Mouse (Mus musculus): Measurements from ENCODE around the gene Coa3.

Coa3 gene

DNA sequence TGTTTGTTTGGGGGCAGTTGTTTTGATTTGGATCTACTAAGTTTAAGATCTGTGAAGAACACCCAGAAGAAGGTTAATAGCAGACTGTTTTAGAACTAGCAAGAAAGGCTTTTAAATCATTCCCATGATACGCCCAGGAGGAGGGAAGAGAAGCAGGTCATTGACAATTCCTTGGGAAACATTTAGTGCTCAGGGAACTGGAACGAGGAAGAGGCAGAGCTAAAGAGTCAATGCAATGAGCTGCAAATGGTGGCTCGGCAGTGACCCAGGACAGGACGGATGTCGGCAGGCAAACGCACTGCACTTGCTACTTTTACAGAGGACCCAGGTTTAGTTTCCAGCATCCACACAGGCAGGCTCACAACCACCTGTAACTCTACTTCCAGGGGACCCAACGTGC lies 1.9 kb upstream of the Coa3 start:
- no peak for DNase-seq (ENCODE audit: low spot score in 2 of 2)

DNA sequence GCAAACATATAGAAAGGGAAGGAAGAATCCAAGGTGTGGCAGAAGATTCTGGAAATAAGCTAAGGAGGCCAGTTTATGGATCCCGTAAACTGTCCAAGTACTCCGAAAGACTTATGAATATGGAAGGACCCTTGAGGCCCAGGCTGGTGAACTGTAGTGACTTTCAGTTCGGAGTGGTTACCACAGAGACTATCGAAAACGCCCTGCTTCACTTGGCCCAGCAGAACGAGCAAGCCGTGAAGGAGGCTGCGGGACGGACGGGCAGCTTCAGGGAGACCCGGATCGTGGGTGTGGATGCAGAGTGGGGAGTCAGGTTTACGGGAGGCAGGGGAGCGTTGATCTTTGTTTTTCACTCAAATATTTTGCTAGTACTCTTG lies 267 bp upstream of the Coa3 start:
- DNase-seq (ENCODE audit: low spot score in 2 of 2), result no peak

DNA sequence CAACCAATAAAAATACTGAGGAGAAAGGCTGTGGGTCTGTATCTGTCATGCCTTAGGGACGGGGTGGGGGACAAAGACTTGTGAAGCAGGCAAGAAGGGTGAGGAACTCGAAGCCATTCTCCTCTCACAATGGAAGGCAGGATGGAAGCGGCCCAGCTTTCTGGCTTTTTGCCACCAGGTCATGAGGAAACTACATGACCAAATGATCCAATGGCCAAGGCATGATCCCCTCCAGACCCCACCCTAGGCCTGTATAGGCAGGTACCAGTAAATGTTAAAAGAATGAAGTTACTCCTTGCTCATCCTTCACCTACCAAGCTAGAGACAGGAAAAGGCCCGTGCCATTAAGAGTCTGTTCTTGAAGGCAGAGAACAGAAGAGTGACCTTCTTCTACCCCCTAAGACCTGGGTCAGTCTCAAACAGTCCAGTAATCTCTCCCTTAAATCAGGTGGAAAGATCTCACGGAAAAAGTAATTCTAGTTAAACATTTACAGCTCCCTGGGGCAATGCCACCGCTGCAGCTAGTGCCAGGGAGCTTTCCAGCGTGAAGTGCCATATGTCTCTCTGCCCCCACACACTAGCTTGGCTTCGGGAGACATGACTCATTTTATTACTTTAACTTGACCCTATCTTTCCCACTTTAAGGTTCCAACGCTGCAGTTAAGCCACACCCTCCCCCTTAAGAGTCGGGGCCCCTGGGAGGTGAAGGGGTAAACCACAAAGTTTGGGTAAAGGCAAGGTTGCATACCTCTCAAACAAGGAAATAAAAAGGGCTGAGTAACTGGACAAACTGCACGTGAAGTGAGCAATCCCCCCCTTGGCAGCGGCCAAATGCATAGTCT lies 1.3 kb downstream of the Coa3 start:
- DNase-seq (ENCODE audit: low spot score in 2 of 2), result no peak

DNA sequence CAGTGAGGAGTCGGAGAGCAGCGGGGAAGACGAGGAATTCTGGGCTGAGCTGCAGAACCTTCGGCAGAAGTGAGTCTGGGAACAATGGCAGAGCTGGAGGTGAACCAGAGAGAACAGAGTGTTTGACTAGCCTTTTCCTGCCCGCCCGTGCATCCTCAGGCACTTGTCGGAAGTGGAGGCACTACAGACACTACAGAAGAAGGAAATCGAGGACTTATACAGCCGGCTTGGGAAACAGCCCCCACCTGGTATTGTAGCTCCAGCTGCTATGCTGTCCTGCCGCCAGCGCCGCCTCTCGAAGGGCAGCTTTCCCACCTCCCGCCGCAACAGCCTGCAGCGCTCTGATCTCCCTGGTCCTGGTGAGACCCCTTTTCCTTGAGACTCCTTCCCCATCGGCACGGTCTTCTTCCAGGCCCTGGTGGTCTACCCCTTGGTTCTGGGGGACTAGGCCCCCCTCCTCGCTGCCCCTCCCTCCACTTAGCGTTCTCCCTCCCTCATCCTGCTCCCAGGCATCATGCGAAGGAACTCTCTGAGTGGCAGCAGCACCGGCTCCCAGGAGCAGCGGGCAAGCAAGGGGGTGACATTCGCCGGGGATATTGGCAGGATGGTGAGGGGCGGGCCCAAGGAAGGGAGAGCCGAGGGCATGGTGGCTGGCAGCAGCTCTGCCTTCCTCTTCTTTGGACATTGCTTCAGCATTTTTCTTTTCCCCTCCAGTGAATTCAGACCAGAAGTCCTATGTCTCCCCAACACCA lies 2.4 kb downstream of the Coa3 start:
- no peak for DNase-seq (ENCODE audit: low spot score in 2 of 2)

DNA sequence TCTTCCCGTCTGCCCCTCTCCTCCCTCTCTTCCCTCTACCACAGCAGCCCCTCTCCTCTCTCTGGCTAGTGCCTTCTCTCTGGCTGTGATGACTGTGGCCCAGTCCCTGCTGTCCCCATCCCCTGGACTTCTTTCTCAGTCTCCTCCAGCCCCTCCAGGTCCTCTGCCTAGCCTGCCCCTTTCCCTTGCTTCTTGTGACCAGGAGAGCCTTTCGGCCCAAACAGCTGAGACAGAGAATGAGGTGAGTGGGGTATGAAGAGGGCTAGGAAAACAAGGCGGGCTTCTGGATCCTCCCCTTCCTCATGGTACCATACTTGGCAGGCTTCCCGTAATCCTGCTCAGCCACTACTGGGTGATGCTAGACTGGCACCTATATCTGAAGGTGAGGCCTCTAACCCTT lies 3.6 kb downstream of the Coa3 start:
- DNase-seq (ENCODE audit: low spot score in 2 of 2), result no peak

DNA sequence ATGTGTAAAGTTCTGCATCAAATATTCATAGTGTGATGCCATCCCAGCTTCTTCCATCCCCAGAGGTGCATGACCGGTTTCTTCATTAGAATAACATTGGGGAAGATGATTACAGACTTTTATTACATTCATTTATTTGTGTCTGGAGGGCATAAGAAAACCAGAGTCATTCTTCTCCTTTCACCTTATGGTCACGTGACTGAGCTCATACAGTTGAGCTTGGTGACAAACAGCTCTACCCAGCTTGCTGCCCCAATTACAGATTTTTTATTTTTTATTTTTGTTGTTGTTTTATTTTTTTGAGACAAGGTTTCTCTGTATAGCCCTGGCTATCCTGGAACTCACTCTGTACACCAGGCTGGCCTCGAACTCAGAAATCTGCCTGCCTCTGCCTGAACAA lies 6.5 kb downstream of the Coa3 start:
- DNase-seq (ENCODE audit: low spot score in 2 of 2), result no peak

DNA sequence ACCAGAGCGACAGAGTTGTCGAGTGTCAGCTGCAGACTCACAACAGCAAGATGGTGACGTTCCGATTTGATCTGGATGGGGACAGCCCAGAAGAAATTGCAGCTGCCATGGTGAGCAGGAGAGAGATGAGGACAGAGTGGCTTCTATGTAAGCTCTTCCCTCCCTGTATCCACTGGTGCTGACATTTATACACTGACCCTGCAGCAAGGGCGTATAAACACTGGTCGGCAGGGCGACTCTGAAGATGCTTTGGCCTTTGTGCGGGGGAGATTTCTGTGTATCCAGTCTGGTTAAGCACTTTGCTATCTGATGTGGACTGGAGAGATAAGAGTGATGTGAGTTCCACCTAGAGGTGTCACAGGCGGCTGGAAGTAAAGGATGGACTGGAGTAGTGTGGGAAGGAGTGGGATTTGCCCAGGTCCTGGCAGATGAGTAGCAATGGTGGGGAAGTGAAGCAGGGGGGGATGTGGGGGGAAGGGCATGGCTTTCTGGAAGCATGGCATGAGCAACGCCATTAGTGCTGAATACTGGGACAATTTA lies 9.3 kb downstream of the Coa3 start:
- DNase-seq (ENCODE audit: low spot score in 2 of 2), result no peak

DNA sequence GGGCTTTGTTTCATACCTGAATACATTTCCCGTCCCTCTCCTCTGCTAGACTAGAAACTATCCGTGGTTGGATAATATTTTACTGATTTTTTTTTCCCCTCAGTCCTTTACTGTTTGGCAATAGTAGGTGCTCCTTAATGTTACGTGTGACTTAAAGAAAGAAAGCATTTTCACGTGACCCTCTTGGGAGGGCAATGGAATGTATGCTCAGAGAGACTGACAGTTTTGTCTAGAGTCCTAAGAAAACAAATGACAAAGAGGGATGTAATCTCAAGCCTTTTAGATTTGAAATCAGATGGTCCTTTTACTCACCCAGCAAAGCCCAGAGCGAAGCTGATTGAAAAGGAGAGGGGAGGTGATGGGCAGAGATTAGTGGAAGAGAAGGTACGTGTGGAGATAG lies 13.0 kb downstream of the Coa3 start:
- no peak for DNase-seq (ENCODE audit: low spot score in 2 of 2)

DNA sequence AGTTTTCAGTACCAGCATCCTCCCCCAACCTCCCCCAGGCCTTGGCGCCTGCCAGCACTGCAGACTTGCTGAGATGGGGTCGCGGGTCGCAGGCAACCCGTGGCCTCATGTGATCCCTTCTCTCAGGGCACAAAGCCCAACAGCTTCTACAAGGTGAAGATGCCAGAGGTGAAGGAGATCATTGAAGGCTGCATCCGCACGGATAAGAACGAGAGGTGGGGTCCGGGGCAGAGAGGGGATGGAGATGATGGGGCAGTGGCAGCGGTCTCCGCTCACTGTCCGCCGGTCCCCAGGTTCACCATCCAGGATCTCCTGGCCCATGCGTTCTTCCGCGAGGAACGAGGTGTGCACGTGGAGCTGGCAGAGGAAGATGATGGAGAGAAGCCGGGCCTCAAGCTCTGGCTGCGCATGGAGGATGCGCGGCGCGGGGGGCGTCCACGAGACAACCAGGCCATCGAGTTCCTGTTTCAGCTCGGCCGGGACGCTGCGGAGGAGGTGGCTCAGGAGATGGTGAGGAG lies 13.9 kb downstream of the Coa3 start:
- no peak for DNase-seq (ENCODE audit: low spot score in 2 of 2)

DNA sequence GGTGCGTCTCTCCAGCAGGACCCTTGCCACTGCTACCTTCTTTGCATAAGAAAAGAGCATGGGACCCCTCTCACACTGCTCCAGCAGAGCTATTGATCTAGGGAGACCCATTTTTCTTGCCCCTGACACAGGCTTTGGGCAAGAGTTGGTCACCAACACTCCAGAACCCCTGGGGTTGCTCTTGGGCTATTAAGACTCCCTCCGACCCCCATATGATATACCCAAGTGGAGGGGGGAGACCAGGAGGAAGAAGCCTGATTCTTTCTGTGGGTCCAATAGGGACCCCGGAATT lies 15.0 kb downstream of the Coa3 start:
- DNase-seq (ENCODE audit: low spot score in 2 of 2), result no peak

DNA sequence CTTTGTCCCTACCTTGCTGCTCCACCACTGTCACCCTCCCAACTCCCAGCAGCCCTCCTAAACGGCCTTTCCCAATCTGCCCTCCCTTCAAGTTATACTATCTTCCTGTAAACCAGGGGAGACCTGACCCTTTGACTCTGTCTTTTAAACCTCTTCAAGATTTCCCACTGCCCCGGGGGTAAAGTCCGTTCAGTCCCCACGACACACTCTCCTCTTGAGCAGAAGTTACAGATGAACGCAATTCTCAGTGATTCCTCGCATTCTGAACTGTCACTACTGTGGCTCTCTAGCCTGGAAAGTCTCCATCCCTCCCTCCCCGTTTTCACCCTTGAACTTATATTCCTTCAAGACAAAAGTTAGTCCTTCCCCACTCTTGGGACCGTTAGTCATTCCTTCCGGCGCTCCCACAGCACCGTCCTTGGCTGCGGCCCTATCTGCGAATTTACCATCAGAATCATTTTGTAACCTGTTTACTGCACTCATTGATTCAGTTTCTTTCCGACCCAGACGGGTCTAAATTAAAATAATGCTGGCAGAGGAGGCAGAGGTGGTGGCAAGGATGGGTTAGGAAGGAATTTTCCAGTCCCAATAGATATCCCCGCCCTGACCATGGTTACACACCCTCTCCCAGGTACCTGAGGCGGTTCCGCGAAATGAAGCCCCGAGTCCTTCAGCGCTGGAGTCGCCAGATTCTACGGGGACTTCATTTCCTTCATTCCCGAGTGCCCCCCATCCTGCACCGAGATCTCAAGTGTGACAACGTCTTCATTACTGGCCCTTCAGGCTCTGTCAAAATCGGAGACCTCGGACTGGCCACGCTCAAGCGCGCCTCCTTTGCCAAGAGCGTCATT lies 15.6 kb downstream of the Coa3 start:
- no peak for DNase-seq (ENCODE audit: low spot score in 2 of 2)

DNA sequence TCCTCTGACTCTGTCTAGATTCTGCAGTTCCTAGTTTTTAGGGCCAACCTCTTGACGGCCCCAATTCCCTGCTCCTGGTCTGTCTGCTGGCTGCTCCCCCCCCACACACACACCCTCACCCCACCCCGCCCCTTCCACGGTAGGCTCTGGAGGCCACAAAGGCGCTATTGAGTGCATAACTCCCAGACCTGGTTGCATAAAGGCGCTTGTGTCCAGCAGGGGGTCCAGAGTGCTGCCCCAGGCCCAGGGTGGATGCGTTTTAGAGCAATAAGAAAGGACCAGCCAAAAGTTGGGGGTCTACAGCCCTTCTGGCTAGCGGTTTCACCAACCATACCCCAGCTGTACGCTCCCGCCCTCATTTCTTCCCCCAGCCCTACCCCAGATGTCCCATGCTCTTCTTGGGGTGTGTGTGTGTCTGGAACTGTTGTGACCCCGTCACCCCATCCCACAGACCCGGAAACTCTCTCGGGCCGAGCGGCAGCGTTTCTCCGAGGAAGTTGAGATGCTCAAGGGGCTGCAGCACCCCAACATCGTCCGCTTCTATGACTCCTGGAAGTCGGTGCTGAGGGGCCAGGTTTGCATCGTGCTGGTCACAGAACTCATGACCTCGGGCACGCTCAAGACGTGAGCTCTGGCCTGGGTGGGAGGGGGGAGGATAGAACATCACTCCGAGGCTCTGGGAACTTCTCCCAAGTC lies 16.5 kb downstream of the Coa3 start:
- DNase-seq (ENCODE audit: low spot score in 2 of 2), result no peak

DNA sequence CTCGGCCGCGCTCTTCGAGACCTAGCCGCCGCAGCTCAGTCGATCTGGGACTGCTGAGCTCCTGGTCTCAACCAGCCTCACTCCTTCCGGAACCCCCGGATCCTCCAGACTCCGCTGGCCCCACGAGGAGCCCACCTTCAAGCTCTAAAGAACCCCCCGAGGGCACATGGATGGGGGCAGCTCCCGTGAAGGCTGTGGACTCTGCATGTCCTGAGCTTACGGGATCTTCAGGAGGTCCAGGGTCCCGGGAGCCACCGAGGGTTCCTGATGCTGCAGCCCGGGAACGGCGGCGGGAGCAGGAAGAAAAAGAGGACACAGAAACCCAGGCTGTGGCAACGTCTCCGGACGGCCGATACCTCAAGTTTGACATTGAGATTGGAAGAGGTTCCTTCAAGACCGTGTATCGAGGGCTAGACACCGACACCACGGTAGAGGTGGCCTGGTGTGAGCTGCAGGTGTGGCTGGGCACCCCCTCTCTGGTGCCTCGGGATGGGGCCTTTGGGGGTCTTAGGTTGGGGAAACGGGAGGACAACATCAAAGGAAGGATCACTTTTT lies 18.0 kb downstream of the Coa3 start:
- DNase-seq (ENCODE audit: low spot score in 2 of 2), result no peak

DNA sequence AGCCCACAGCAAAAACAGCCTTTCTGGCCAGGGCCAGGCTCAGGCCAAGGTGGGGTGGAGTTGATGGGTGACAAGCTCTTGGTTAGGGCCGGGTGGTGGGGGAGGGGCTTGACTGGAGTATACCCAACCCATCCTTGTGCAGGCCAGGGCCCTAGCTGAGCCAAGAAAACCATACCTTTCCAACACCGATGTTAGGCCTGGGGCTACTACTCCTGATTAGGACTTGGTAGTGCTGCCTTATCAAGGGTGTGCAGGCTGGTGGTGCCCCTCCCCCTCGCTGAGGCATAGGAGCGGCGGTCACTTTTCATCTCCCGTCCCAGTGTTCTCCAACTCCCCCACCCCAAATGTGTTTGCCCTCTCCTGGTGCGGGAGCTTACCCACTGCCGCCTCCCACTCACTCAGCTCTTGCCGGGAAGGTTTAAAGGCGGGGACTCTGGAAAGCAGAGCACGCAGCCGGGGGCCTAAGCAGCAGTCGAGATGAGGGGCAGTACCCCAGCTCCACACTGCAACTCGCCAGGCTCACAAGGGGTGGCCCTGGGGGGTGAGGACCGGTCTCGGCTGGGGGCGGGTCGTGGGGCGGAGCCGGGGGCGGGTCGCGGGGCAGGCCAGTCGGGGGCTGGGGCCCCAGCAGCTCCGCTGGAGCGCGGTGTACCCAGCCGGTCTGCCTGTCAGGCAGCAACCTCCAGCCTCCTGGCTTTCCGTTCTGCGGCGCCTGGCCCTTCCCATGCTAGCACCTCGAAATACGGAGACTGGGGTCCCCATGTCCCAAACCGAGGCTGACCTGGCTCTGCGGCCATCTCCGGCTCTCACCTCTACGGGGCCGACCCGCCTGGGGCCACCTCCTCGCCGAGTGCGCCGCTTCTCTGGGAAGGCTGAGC lies 18.7 kb downstream of the Coa3 start, which contains the start of gene Wnk4:
TSS of gene Wnk4 (plus strand) at position 620 of the 878 bp plus-strand sequence.
- DNase-seq (ENCODE audit: low spot score in 2 of 2), result no peak

DNA sequence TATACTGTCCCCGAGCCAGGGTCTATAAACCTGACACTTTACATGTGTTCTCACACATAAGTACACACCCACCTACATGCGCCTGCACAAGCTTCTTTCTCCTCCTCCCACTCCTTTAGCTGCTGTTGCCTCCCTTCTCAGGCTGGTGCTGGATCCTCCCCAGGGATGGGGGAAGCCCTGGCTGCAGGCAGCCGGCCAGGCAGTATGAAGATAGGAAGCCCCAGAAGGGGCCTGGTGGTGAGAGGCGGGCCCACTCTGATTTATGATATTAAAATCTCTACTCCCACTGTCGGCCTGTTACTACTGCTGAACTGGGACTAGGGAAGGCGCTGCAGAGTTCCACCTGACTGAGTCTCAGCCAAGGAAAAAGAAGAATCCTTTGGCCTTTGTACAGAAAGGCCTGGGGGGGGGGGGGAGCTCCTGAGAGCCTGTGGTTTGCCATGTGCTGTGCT lies 19.6 kb downstream of the Coa3 start:
- peak in 1 of 2 experiments; percentile 57 for DNase-seq (ENCODE audit: low spot score in 2 of 2)

DNA sequence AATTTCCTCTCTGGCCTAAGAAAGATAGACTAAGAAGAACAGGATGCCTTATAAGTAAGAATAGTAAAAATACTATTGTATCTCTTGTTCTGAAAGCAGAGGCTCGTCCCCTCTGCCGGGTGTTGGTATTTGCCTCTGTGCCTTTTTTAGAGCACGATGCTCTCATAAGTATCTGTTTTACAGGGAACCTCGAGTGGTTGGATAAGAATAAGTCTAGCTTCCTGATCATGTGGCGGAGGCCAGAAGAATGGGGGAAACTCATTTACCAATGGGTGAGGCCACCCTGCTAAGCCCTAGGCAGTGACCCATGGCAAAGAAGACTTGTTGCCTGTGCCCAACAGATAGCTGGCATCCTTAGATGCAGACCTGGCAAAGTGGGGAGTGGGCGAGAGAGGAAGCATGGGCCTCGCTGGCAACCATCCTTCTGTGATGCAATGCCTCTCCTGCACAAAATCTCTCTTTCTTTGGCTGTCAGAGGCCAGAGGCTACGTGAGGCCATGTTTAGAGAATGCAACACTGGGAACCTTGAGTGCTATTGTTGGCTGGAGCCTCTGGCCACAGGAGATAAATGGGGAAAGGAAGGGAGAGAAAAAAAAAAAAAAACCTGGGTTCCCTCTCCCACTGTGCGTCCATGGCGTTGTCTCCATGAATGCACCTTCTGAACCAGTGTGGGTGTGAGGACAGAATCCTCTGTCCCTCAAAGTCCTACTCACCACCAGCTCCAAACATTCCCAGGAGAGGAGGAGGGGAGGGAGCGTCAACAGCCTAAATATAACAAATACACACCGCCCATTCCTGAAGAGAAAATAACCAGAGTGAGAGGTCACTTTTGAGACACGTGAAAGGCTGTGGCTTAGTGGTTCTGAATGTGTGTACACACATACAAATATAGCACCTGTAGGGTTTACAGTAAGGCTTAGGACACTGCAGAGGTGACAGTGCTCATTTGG lies 22.8 kb downstream of the Coa3 start:
- DNase-seq (ENCODE audit: low spot score in 2 of 2), result no peak

DNA sequence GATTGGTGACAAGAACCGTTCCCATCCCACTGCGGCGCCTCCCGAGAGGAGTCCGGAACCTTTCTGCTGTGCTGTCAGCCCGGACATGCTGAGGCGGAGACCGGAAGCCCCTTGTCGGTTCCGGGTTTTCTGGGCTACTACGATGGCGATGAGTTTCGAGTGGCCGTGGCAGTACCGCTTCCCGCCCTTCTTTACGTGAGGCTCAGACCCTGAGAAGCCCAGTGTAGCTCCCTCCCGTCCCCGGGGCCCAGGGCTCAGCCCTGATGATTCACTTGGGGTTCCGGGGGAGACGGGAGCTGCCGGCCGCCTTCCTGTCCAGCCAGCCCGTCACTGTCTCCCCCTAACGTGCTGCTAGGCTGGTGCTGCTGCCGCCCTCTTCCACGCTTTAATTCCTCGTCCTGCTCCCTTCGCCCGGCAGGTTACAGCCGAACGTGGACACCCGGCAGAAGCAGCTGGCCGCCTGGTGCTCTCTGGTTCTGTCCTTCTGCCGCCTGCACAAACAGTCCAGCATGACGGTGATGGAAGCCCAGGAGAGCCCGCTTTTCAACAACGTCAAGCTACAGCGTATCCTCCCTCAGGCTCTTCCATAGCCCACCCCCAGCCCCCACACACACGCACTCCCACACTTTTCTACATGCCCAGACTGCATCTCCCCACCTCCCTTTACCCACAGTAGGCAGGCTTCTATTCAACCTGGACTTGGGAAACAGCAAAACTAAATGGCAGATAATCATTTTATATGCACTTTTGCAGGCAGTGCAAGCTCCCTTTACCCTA lies 25.1 kb downstream of the Coa3 start, which contains the start of gene Vps25:
TSS of gene Vps25 (plus strand) at position 95 of the 777 bp plus-strand sequence.
- DNase-seq (ENCODE audit: low spot score in 2 of 2), result peak; percentile 69 to 73

DNA sequence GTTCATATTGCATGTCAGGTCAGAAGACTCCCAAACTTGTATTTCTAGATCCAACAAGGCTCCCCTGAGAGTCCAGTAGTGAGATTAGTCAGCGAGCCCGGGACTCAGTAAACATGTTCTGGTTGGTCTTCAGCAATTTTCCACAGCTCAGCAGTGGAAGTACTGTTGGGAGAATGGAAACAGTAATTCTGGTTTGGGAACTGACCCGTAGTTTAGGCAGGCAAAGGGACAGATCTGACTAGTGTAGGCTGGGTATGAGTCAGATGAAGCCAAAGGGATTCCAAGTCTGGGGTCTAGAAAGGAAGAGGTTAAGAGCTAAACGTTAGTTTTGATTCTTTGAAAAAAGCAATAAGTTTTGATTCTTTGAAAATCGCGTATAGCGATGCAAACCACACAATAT lies 26.0 kb downstream of the Coa3 start:
- DNase-seq (ENCODE audit: low spot score in 2 of 2), result no peak
